Mouse (Mus musculus) G1E (cell line): ENCODE measurements around the gene Atp1a1. TPM values are rescaled to one million over a fixed set of nuclear protein-coding genes. Genes with fewer than 3 reads are reported as not detected.

Source experiments
- ATAC-seq: 2 replicates; pipeline ENCODE4 v1.8.0; 2016; ENCODE audit warnings: mild to moderate bottlenecking; ENCODE audit not compliant: insufficient number of reproducible peaks, poor library complexity, low FRiP score, severe bottlenecking; ENCODE audit errors: extremely low read depth
- DNase-seq: peaks from one replicate; pipeline ENCODE4 v3.0.0; 2012; ENCODE audit warnings: low spot score
- H3K27me3 ChIP-seq: 2 replicates; pipeline ENCODE4 v1.6.1; 2012; ENCODE audit warnings: mild to moderate bottlenecking, low read length, inconsistent platforms; ENCODE audit not compliant: insufficient read depth
- H3K36me3 ChIP-seq: replicated peaks from 2 replicates; pipeline ENCODE3; 2012; ENCODE audit warnings: mild to moderate bottlenecking, inconsistent platforms
- H3K4me1 ChIP-seq: 2 replicates; pipeline ENCODE4 v1.6.1; 2012; ENCODE audit warnings: low read depth, low read length, inconsistent platforms, mixed read lengths; ENCODE audit not compliant: insufficient read depth
- H3K4me3 ChIP-seq: 2 replicates; pipeline ENCODE4 v1.5.1; 2012; ENCODE audit warnings: low read depth, mild to moderate bottlenecking, inconsistent platforms, low read length, moderate library complexity, mixed read lengths
- H3K9me3 ChIP-seq: replicated peaks from 2 replicates; pipeline ENCODE4 v1.6.1; 2012; ENCODE audit warnings: inconsistent platforms
- CTCF ChIP-seq: IDR thresholded peaks from 2 replicates; pipeline ENCODE4 v1.5.1; 2012; ENCODE audit warnings: low read depth, low read length, inconsistent platforms, mixed read lengths
- GATA1 ChIP-seq: IDR thresholded peaks from 2 replicates; pipeline ENCODE4 v1.6.1; 2012; ENCODE audit warnings: borderline replicate concordance, low read length, inconsistent platforms, mixed read lengths
- GATA2 ChIP-seq: IDR thresholded peaks from 2 replicates; pipeline ENCODE4 v1.6.1; 2012; ENCODE audit warnings: low read depth, low read length, inconsistent platforms, borderline replicate concordance
- POLR2AphosphoS5 ChIP-seq: IDR thresholded peaks from 2 replicates; pipeline ENCODE4 v1.6.1; 2012; ENCODE audit warnings: low read depth, low read length, inconsistent platforms; ENCODE audit not compliant: insufficient replicate concordance
- TAL1 ChIP-seq: conservative IDR thresholded peaks from 2 replicates; pipeline ENCODE4 v1.6.1; 2012; ENCODE audit warnings: low read depth, low read length, inconsistent platforms, mixed read lengths
- polyA plus RNA-seq: library from polyadenylated mRNA; stranded (reverse); fragments of >175 nt; gene quantifications from 2 replicates; pipeline ENCODE4 v1.2.3, GENCODE M21; 2012
- total RNA-seq, 2 experiments: library from RNA; stranded (forward) in 1 of 2; stranded (reverse) in 1 of 2; fragments of 200-1000 nt in 1 of 2; fragments of >200 nt in 1 of 2; fragmentation: Nextera tagmentation in 1 of 2; gene quantifications; 2 replicates each; pipeline ENCODE4 v1.2.3; 2014 to 2017

Gene Atp1a1
- total and polyA plus RNA-seq, 3 experiments: 49.3 to 187 (median 71.8) TPM

GRCm38 (mm10) chr3:101601003-101601525, 3.4 kb downstream of the Atp1a1 start:
- no peak for DNase-seq

GRCm38 (mm10) chr3:101599920-101600741, 4.4 kb downstream of the Atp1a1 start:
- H3K4me1 ChIP-seq: peaks cover 68% of the 10 kb centered on the region
- no peaks in the 10 kb centered on the region for H3K9me3 ChIP-seq
- no peak for ATAC-seq
- H3K36me3 ChIP-seq: peaks cover 62% of the 10 kb centered on the region
- H3K27me3 ChIP-seq: no peaks in the 10 kb centered on the region
- no peak overlapping the region for H3K4me3 ChIP-seq
- no peak for DNase-seq
- TF ChIP-seq TAL1: no peak
- TF ChIP-seq GATA1: no peak
- no peak for TF ChIP-seq GATA2
- no peak for TF ChIP-seq CTCF
- TF ChIP-seq POLR2AphosphoS5: no peak

More at GRCm38 (mm10) chr3:101601003-101601525, 3.4 kb downstream of the Atp1a1 start:
- no peak for TF ChIP-seq GATA1
- no peak for TF ChIP-seq TAL1
- no peak for TF ChIP-seq POLR2AphosphoS5
- no peak for TF ChIP-seq GATA2
- no peak for TF ChIP-seq CTCF
- no peak overlapping the region for H3K4me3 ChIP-seq
- H3K4me1 ChIP-seq: peaks cover 78% of the 10 kb centered on the region
- peaks cover 54% of the 10 kb centered on the region for H3K36me3 ChIP-seq
- H3K9me3 ChIP-seq: no peaks in the 10 kb centered on the region
- no peak for ATAC-seq
- peaks cover 2% of the 10 kb centered on the region; the same call in 1 of the 2 replicates for H3K27me3 ChIP-seq

GRCm38 (mm10) chr3:101599191-101599919, 5.1 kb downstream of the Atp1a1 start:
- ATAC-seq (no peak), DNase-seq (no peak)
- Histone ChIP-seq H3K4me3 (no peak overlapping the region), H3K36me3 (peaks cover 70% of the 10 kb centered on the region), H3K9me3 (no peaks in the 10 kb centered on the region), H3K4me1 (peaks cover 63% of the 10 kb centered on the region), H3K27me3 (no peaks in the 10 kb centered on the region)
- TF ChIP-seq POLR2AphosphoS5 (no peak), CTCF (no peak), TAL1 (no peak), GATA1 (no peak), GATA2 (no peak)

- Histone ChIP-seq H3K36me3 (peaks cover 80% of the 10 kb centered on the region), H3K4me1 (peaks cover 59% of the 10 kb centered on the region), H3K9me3 (no peaks in the 10 kb centered on the region), H3K27me3 (no peaks in the 10 kb centered on the region), H3K4me3 (no peak overlapping the region)
- TF ChIP-seq POLR2AphosphoS5: no peak
- no peak for TF ChIP-seq TAL1
- no peak for TF ChIP-seq CTCF
- TF ChIP-seq GATA1: no peak
- no peak for DNase-seq
- no peak for ATAC-seq
These were observed 6.1 kb downstream of the Atp1a1 start for GRCm38 (mm10) chr3:101598231-101598905.

GRCm38 (mm10) chr3:101597317-101598096, 7.0 kb downstream of the Atp1a1 start:
- no peak for TF ChIP-seq GATA1
- H3K4me1 ChIP-seq: peaks cover 51% of the 10 kb centered on the region
- peaks cover 84% of the 10 kb centered on the region for H3K36me3 ChIP-seq
- no peaks in the 10 kb centered on the region for H3K9me3 ChIP-seq
- H3K4me3 ChIP-seq: no peak overlapping the region
- DNase-seq: no peak
- no peaks in the 10 kb centered on the region for H3K27me3 ChIP-seq
- no peak for ATAC-seq
